Mouse (Mus musculus) CH12.LX (cell line): Measurements from ENCODE around the gene Kcnh2. TPM values are rescaled to one million over a fixed set of nuclear protein-coding genes. Genes with fewer than 3 reads are reported as not detected.

Source experiments
- DNase-seq: peaks from one replicate; pipeline ENCODE4 v3.0.0-alpha.2; 2013; ENCODE audit errors: extremely low read depth
- H3K27ac ChIP-seq: 2 replicates; pipeline ENCODE4 v1.5.1; 2012; ENCODE audit warnings: low read depth, mild to moderate bottlenecking, control low read depth, moderate library complexity; ENCODE audit not compliant: insufficient read depth
- H3K27me3 ChIP-seq: replicated peaks from 2 replicates; pipeline ENCODE3; 2012; ENCODE audit warnings: inconsistent platforms
- H3K36me3 ChIP-seq, 2 experiments: replicated peaks in 1 of 2; 2 replicates each; pipeline versions ENCODE3 to v1.6.1; 2012; ENCODE audit warnings: inconsistent platforms in 1 of 2, low read length in 1 of 2, mild to moderate bottlenecking in 1 of 2, mixed read lengths in 1 of 2, moderate library complexity in 1 of 2; ENCODE audit not compliant: control insufficient read depth in 1 of 2, insufficient read depth in 1 of 2
- H3K4me1 ChIP-seq, 2 experiments: 2 replicates each; pipeline ENCODE4 v1.6.1; 2012; ENCODE audit warnings: inconsistent platforms in 1 of 2, moderate library complexity in 1 of 2; ENCODE audit not compliant: insufficient read depth in 2 of 2, control insufficient read depth in 1 of 2
- H3K4me2 ChIP-seq: 2 replicates; pipeline ENCODE4 v1.6.1; 2012; ENCODE audit warnings: low read depth, mild to moderate bottlenecking, control low read depth; ENCODE audit not compliant: poor library complexity, insufficient read depth, severe bottlenecking
- H3K4me3 ChIP-seq, 3 experiments: fragments of 150-350 bp in 1 of 3; sonication (generic) in 1 of 3; replicated peaks in 1 of 3; 2 replicates each; pipeline versions ENCODE3 to v1.5.1; 2011 to 2012; ENCODE audit warnings: low read depth in 2 of 3, low read length in 2 of 3, mild to moderate bottlenecking in 2 of 3, moderate library complexity in 2 of 3, control low read depth in 1 of 3, improper control_type of control experiment in 1 of 3, inconsistent platforms in 1 of 3, mixed read lengths in 1 of 3; ENCODE audit not compliant: poor library complexity in 1 of 3
- H3K79me2 ChIP-seq: replicated peaks from 2 replicates; pipeline ENCODE4 v1.6.1; 2012; ENCODE audit warnings: mild to moderate bottlenecking, moderate library complexity; ENCODE audit not compliant: control insufficient read depth, poor library complexity, insufficient read depth, severe bottlenecking; ENCODE audit errors: extremely low read depth
- H3K9ac ChIP-seq: 2 replicates; pipeline ENCODE4 v1.6.1; 2012; ENCODE audit warnings: low read depth, mild to moderate bottlenecking, control low read depth, moderate library complexity; ENCODE audit not compliant: insufficient read depth
- H3K9me3 ChIP-seq: replicated peaks from 2 replicates; pipeline ENCODE3; 2012; ENCODE audit warnings: low read length, inconsistent platforms, mixed read lengths
- BHLHE40 ChIP-seq: IDR thresholded peaks from 2 replicates; pipeline ENCODE4 v1.6.1; 2011; ENCODE audit warnings: mild to moderate bottlenecking, low read depth, low read length, improper control_type of control experiment
- CHD1 ChIP-seq: IDR thresholded peaks from 2 replicates; pipeline ENCODE4 v1.6.1; 2012; ENCODE audit warnings: low read depth, low read length, improper control_type of control experiment, inconsistent platforms
- CHD2 ChIP-seq: IDR thresholded peaks from 2 replicates; pipeline ENCODE4 v1.6.1; 2011; ENCODE audit warnings: low read length, improper control_type of control experiment
- CTCF ChIP-seq, 2 experiments: IDR thresholded peaks in 1 of 2; conservative IDR thresholded peaks in 1 of 2; 2 replicates each; pipeline ENCODE4 v1.5.1; 2011 to 2012; ENCODE audit warnings: low read depth in 2 of 2, low read length in 2 of 2, improper control_type of control experiment in 1 of 2, inconsistent platforms in 1 of 2, mild to moderate bottlenecking in 1 of 2, moderate library complexity in 1 of 2
- E2F4 ChIP-seq: IDR thresholded peaks from 2 replicates; pipeline ENCODE4 v1.6.1; 2011; ENCODE audit warnings: low read depth, low read length, improper control_type of control experiment; ENCODE audit not compliant: insufficient replicate concordance
- ELF1 ChIP-seq: IDR thresholded peaks from 2 replicates; pipeline ENCODE4 v1.6.1; 2014; ENCODE audit warnings: low read depth, mild to moderate bottlenecking, inconsistent platforms, low read length, improper control_type of control experiment
- EP300 ChIP-seq: IDR thresholded peaks from 2 replicates; pipeline ENCODE4 v1.6.1; 2011; ENCODE audit warnings: low read length, improper control_type of control experiment
- ETS1 ChIP-seq: conservative IDR thresholded peaks from 2 replicates; pipeline ENCODE4 v1.6.1; 2012; ENCODE audit warnings: low read depth, mild to moderate bottlenecking, inconsistent platforms, low read length, improper control_type of control experiment, moderate library complexity
- HCFC1 ChIP-seq: IDR thresholded peaks from 2 replicates; pipeline ENCODE4 v1.6.1; 2012; ENCODE audit warnings: low read depth, mild to moderate bottlenecking, inconsistent platforms, low read length, improper control_type of control experiment
- IRF4 ChIP-seq: IDR thresholded peaks from 2 replicates; pipeline ENCODE4 v1.6.1; 2014; ENCODE audit warnings: low read depth, mild to moderate bottlenecking, inconsistent platforms, low read length, improper control_type of control experiment
- JUN ChIP-seq: IDR thresholded peaks from 2 replicates; pipeline ENCODE4 v1.6.1; 2011; ENCODE audit warnings: low read depth, mild to moderate bottlenecking, low read length, improper control_type of control experiment, moderate library complexity; ENCODE audit not compliant: insufficient read depth
- JUND ChIP-seq: conservative IDR thresholded peaks from 2 replicates; pipeline ENCODE4 v1.6.1; 2011; ENCODE audit warnings: low read depth, low read length, improper control_type of control experiment
- KAT2A ChIP-seq: IDR thresholded peaks from 2 replicates; pipeline ENCODE4 v1.6.1; 2012; ENCODE audit warnings: low read length, improper control_type of control experiment, inconsistent platforms; ENCODE audit not compliant: insufficient replicate concordance
- MAFK ChIP-seq: IDR thresholded peaks from 2 replicates; pipeline ENCODE4 v1.6.1; 2011; ENCODE audit warnings: low read length, improper control_type of control experiment; ENCODE audit not compliant: insufficient replicate concordance
- MAX ChIP-seq: IDR thresholded peaks from 2 replicates; pipeline ENCODE4 v1.6.1; 2011; ENCODE audit warnings: low read length, improper control_type of control experiment
- MAZ ChIP-seq: IDR thresholded peaks from 2 replicates; pipeline ENCODE4 v1.6.1; 2012; ENCODE audit warnings: low read depth, mild to moderate bottlenecking, inconsistent platforms, low read length, improper control_type of control experiment, moderate library complexity
- MEF2A ChIP-seq: IDR thresholded peaks from 2 replicates; pipeline ENCODE4 v1.6.1; 2014; ENCODE audit warnings: low read depth, mild to moderate bottlenecking, inconsistent platforms, low read length, improper control_type of control experiment, borderline replicate concordance
- MXI1 ChIP-seq: IDR thresholded peaks from 2 replicates; pipeline ENCODE4 v1.6.1; 2011; ENCODE audit warnings: mild to moderate bottlenecking, low read depth, low read length, improper control_type of control experiment
- NELFE ChIP-seq: IDR thresholded peaks from 2 replicates; pipeline ENCODE4 v1.6.1; 2011; ENCODE audit warnings: low read depth, low read length, improper control_type of control experiment
- NRF1 ChIP-seq: IDR thresholded peaks from 2 replicates; pipeline ENCODE4 v1.6.1; 2014; ENCODE audit warnings: low read depth, mild to moderate bottlenecking, inconsistent platforms, low read length, improper control_type of control experiment, moderate library complexity
- POLR2A ChIP-seq: IDR thresholded peaks from 2 replicates; pipeline ENCODE4 v1.6.1; 2011; ENCODE audit warnings: low read depth, mild to moderate bottlenecking, improper control_type of control experiment, low read length
- POLR2AphosphoS2 ChIP-seq: IDR thresholded peaks from 2 replicates; pipeline ENCODE4 v1.6.1; 2011; ENCODE audit warnings: low read depth, low read length, improper control_type of control experiment
- RAD21 ChIP-seq: IDR thresholded peaks from 2 replicates; pipeline ENCODE4 v1.6.1; 2011; ENCODE audit warnings: low read depth, mild to moderate bottlenecking, low read length, improper control_type of control experiment, moderate library complexity
- RCOR1 ChIP-seq: conservative IDR thresholded peaks from 2 replicates; pipeline ENCODE4 v1.6.1; 2012; ENCODE audit warnings: low read depth, mild to moderate bottlenecking, inconsistent platforms, low read length, improper control_type of control experiment
- SIN3A ChIP-seq: IDR thresholded peaks from 2 replicates; pipeline ENCODE4 v1.6.1; 2012; ENCODE audit warnings: low read length, improper control_type of control experiment, inconsistent platforms
- SMC3 ChIP-seq: IDR thresholded peaks from 2 replicates; pipeline ENCODE4 v1.6.1; 2011; ENCODE audit warnings: low read depth, low read length, improper control_type of control experiment
- TBP ChIP-seq: conservative IDR thresholded peaks from 2 replicates; pipeline ENCODE4 v1.6.1; 2011; ENCODE audit warnings: low read depth, low read length, improper control_type of control experiment
- TCF12 ChIP-seq: IDR thresholded peaks from 2 replicates; pipeline ENCODE4 v1.6.1; 2014; ENCODE audit warnings: low read depth, mild to moderate bottlenecking, inconsistent platforms, low read length, improper control_type of control experiment
- USF1 ChIP-seq: IDR thresholded peaks from 2 replicates; pipeline ENCODE4 v1.6.1; 2014; ENCODE audit warnings: low read depth, mild to moderate bottlenecking, inconsistent platforms, low read length, improper control_type of control experiment
- USF2 ChIP-seq: conservative IDR thresholded peaks from 2 replicates; pipeline ENCODE4 v1.6.1; 2011; ENCODE audit warnings: low read depth, low read length, improper control_type of control experiment
- ZC3H11A ChIP-seq: IDR thresholded peaks from 2 replicates; pipeline ENCODE4 v1.6.1; 2012; ENCODE audit warnings: low read depth, mild to moderate bottlenecking, inconsistent platforms, low read length, improper control_type of control experiment
- ZKSCAN1 ChIP-seq: IDR thresholded peaks from 2 replicates; pipeline ENCODE4 v1.6.1; 2012; ENCODE audit warnings: low read depth, inconsistent platforms, low read length, improper control_type of control experiment, borderline replicate concordance
- ZMIZ1 ChIP-seq: IDR thresholded peaks from 2 replicates; pipeline ENCODE4 v1.6.1; 2012; ENCODE audit warnings: low read depth, mild to moderate bottlenecking, inconsistent platforms, low read length, improper control_type of control experiment
- dilution Hi-C: fragments of 300-500 bp; cut with MboI; formaldehyde crosslinking; loops from 2 replicates; pipeline ENCODE4 v1.14.3; 2020; ENCODE audit warnings: low sequenced_read_pairs; ENCODE audit not compliant: extremely low pct_unique_long_range_greater_than_20kb, extremely low pct_ligation_motif_present
- in situ Hi-C: fragments of 300-500 bp; cut with MboI; formaldehyde crosslinking; loops from 3 replicates; pipeline ENCODE4 v1.14.3; 2019; ENCODE audit warnings: low sequenced_read_pairs, low pct_ligation_motif_present, low pct_unique_long_range_greater_than_20kb, mixed read lengths
- polyA plus RNA-seq: library from polyadenylated mRNA; unstranded; fragments of >175 nt; gene quantifications from 2 replicates; pipeline ENCODE4 v1.2.1, GENCODE M21; 2012; ENCODE audit warnings: low read depth; ENCODE audit not compliant: insufficient read length
- total RNA-seq, 2 experiments: library from RNA; depleted of rRNA; stranded (reverse); fragments of 300-350 nt in 1 of 2; fragments of >200 nt in 1 of 2; gene quantifications; 2 replicates each; pipeline ENCODE4 v1.2.3; 2012 to 2014

Kcnh2 gene
- total and polyA plus RNA-seq, 3 experiments: 0.30 to 2.8 (median 0.59) TPM

DNA sequence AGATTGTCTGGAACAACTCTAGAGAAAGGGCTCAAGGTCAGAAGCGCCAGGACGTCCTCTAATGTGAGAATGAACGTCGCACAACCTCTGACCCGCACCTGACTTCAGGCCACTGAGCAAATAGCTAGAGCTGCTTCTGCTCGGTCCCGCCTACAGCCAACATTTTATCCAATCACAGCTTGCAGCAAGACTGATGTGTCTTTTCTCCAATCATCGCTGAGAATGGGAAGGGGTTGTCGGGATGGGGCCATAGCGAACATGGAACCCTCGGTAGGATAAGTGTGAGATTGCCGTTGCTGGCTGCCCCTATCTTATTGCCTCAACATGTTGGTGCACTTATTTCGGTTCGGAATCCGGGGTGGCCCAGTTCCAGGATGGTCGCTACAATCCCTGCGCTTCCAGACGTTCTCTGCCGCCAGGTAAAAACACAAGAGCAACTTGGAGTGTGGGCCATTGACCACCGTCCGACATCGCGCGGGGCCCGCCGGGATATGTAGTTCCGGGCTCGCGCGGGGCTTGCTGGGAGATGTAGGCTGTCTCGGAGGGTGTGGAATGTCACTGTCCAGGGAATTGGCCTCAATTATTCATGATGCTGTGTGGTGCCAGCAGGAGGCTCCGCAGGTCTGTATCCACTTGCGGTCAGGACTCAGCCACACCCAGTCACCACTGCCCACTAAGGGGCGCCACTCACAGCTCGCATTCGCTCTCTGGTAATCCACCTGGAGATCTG lies 42.9 kb upstream of the Kcnh2 start (continued):
- TF ChIP-seq SMC3: peak; percentile 60
- 0 out of 2 replicates have a peak, but pooled peaks have one; percentile 11 for TF ChIP-seq USF2
- peak; percentile 27 for TF ChIP-seq MXI1
- peak; percentile 92; the same call in 1 of the 2 replicates for TF ChIP-seq KAT2A
- TF ChIP-seq RCOR1: 0 out of 2 replicates have a peak, but pooled peaks have one; percentile 27
- peak; percentile 94 for TF ChIP-seq HCFC1
- TF ChIP-seq E2F4: no peak
- peak; percentile 95 for TF ChIP-seq CHD2
- peak; percentile 28; the same call in 1 of the 2 replicates for TF ChIP-seq MAZ
- TF ChIP-seq ZKSCAN1: no peak
- peak; percentile 91 for TF ChIP-seq ZMIZ1
- TF ChIP-seq USF1: peak; percentile 37
- TF ChIP-seq CTCF (conservative IDR thresholded peaks at IDR 0.05 in 1 of 2, IDR thresholded peaks at IDR 0.05 in 1 of 2; ENCODE audit: low read depth in 2 of 2, low read length in 2 of 2): peak in 1 of 2 experiments; percentile 94; a peak in 3 of 4 replicates
- no peak for TF ChIP-seq MAFK
- peak; percentile 61 for TF ChIP-seq NRF1
- no peak for TF ChIP-seq CHD1
- peak; percentile 26; the same call in 1 of the 2 replicates for TF ChIP-seq IRF4
- TF ChIP-seq MAX: peak; percentile 67
- peak; percentile 90 for TF ChIP-seq POLR2A
- no peak for TF ChIP-seq JUN
- TF ChIP-seq TCF12: peak; percentile 58

- in situ Hi-C loops (no loop called here), dilution Hi-C loops (no loop called here)
- peak; percentile 95 for DNase-seq
- Histone ChIP-seq H3K9ac (peak within 1 kb of the TSS; percentile 67), H3K27ac (peak within 1 kb of the TSS; percentile 83), H3K9me3 (no peaks in the 10 kb centered on the region), H3K4me1 (peaks cover 18 to 60% of the 10 kb centered on the region in 2 experiments), H3K4me2 (peak within 1 kb of the TSS; percentile 94), H3K79me2 (no peaks in the 10 kb centered on the region), H3K27me3 (no peaks in the 10 kb centered on the region), H3K4me3 (peak within 1 kb of the TSS; percentile 65 to 77 (median 71)), H3K36me3 (peaks cover 0 to 11% of the 10 kb centered on the region in 2 experiments)
- TF ChIP-seq ETS1 (peak; percentile 33; the same call in 1 of the 2 replicates), JUND (peak; percentile 67), MAZ (0 out of 2 replicates have a peak, but pooled peaks have one; percentile 24), TBP (0 out of 2 replicates have a peak, but pooled peaks have one; percentile 14), IRF4 (peak; percentile 61; the same call in 1 of the 2 replicates), ZC3H11A (no peak), NELFE (0 out of 2 replicates have a peak, but pooled peaks have one; percentile 48), BHLHE40 (peak; percentile 59), USF1 (no peak), USF2 (no peak), CHD2 (peak; percentile 91), ELF1 (peak; percentile 36; the same call in 1 of the 2 replicates), SMC3 (peak; percentile 76), MAX (peak; percentile 72), ZMIZ1 (0 out of 2 replicates have a peak, but pooled peaks have one; percentile 8), HCFC1 (peak; percentile 52; the same call in 1 of the 2 replicates), JUN (peak; percentile 58), RAD21 (peak; percentile 46), SIN3A (peak; percentile 81), MEF2A (peak; percentile 43; the same call in 1 of the 2 replicates), EP300 (peak; percentile 56), POLR2AphosphoS2 (no peak), CTCF (conservative IDR thresholded peaks at IDR 0.05 in 1 of 2, IDR thresholded peaks at IDR 0.05 in 1 of 2; ENCODE audit: low read depth in 2 of 2, low read length in 2 of 2) (peak; percentile 88 to 90)
Observed at GRCm38 (mm10) chr5:24393392-24393997, 42.1 kb upstream of the Kcnh2 start, which contains the start of gene Abcb8. Abcb8 (plus strand) TSS chr5:24393663.
